Mouse (Mus musculus): Measurements from ENCODE around the gene Fgf3. TPM values are rescaled to one million over a fixed set of nuclear protein-coding genes. Genes with fewer than 3 reads are reported as not detected.
"Not testable (repeated sequence)": the region's sequence is repeated elsewhere in the genome, so short reads cannot be mapped to it uniquely, and the experiment has no call there.

Fgf3 gene
- total RNA-seq, 2 experiments from 2014 or later: not detected

DNA sequence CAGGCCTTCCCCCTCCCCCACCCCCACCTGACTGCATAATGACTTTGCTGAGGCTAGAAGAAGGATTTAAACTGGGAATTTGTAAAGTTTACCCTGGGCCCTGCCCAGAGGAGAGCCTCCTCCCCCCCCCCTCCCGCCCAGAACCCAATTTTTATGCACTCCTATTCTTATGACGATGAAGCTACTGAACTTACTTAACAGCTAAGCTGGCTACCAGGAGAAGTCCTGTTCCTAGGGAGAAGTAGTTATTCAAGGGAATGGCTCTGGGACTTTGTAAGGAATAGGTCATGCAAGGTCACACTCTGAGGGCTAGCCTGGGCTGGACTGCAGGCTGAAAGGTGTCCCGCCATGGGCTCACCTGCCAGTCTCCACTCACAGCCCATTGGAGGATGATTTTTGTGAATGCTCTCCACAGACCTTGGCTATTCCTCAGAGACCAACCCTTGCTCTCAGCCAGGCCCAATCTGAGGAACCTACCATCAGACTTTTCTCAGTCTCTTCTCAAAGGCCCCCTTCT lies 20.0 kb downstream of the Fgf3 start:
- no peak for DNase-seq (ENCODE audit: low spot score in 2 of 2)

DNA sequence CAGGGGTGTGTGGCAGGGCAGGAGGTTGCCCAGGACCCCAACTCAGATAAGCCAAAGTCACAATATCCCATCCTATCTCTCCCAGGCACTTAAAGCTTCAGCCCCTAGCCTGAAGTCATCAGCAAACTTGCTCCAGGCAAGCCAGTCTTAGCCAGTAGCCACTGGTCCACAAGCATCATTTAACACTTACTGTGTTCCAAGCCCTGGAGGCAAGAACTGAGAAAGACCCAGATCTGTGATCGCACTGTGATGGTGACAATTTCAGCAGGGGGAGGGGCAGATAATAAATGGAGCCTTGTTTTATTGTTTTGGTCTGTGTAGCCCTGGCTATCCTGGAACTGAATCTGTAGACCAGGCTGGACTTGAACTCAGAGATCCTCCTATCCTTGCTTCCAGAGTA lies 20.8 kb downstream of the Fgf3 start:
- no peak for DNase-seq (ENCODE audit: low spot score in 2 of 2)

DNA sequence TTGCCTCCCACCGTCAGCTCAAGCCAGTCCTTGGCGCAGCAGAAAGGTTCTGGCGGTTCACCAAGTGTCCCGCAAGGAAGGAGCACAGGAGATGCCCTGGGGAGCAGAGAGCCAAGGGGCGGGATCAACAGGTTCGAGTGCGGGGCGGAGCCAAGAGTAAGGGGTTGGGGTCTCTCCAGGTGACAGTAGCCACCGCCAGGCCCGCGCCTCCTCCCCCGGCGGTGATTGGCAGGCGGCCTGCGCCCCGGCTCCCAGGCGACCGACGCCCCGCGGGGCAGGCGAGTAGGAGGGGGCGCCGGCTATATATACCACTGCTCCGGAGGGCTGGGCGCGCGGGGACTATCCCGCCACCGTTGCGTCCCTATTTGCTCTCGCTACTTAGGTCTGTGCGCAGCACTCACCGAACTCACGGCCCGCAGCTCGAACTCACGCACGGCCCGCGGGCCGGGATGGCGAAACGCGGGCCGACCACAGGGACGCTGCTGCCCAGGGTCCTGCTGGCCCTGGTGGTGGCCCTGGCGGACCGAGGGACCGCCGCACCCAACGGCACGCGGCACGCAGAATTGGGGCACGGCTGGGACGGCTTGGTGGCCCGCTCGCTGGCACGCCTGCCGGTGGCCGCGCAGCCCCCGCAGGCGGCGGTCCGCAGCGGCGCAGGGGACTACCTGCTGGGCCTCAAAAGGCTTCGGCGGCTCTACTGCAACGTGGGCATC lies 23.3 kb downstream of the Fgf3 start:
- DNase-seq (ENCODE audit: low spot score in 2 of 2): no peak

DNA sequence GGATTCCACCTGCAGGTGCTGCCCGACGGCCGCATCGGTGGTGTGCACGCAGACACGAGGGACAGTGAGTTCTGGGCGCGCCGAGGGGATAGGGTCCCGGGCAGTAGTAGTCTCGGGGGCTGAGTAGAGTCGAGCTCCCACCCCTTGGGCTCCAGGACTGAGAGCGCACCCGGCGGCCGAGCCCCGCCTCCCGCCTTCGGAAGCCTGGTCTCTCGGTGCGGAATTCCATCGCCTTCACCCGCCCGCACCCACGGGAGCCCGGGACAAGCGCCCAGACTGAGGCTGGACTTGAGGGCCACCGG lies 23.8 kb downstream of the Fgf3 start:
- no peak for DNase-seq (ENCODE audit: low spot score in 2 of 2)

DNA sequence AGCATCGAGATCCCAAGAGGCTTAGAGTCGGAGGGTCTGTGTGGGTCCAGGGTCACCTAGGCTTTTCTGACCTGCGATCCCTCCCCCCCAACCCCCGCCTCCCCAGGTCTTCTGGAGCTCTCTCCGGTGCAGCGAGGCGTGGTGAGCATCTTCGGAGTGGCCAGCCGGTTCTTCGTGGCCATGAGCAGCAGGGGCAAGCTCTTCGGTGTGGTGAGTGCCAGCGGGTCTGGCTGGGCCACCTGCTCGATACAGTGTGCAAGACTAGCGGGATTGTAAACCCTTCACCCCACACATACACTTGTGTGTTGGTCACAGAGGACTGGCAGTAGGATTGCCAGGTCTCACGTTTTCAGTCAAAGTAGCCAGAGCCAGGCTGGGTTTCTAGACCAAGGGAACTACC lies 24.2 kb downstream of the Fgf3 start:
- no peak for DNase-seq (ENCODE audit: low spot score in 2 of 2)

DNA sequence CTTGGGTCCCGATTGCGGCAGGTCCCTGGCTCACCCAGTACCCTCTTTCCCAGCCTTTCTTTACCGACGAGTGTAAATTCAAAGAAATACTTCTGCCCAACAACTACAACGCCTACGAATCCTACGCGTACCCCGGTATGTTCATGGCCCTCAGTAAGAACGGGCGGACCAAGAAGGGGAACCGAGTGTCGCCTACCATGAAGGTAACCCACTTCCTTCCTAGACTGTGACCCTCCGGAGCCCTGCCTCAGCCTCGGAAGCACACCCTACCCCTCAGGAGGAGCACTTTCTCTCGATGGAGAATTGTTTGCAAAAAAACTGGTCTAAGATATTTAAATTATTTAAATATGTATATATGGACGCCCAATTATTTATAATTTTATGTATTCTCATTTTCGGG lies 24.8 kb downstream of the Fgf3 start:
- DNase-seq (ENCODE audit: low spot score in 2 of 2): no peak

DNA sequence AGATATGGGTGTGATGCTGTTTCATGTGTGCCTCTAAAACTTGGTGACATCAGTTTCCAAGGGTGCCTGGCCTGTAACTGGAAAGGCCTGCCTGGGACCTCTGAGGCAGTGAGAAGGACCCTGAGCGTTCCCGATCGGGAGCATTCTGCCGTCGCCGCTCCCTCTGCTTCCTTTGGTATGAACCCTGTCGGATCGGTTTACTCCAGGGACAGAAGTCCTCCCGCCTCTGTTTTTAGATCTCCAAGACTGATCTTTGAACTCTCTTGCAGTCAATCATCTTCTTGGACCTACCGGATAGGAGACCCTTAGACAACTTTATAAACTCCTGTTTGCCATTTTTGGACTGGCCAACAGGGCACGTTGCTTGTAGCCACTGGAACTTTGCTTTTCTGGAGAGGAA lies 25.3 kb downstream of the Fgf3 start:
- DNase-seq (ENCODE audit: low spot score in 2 of 2): no peak

DNA sequence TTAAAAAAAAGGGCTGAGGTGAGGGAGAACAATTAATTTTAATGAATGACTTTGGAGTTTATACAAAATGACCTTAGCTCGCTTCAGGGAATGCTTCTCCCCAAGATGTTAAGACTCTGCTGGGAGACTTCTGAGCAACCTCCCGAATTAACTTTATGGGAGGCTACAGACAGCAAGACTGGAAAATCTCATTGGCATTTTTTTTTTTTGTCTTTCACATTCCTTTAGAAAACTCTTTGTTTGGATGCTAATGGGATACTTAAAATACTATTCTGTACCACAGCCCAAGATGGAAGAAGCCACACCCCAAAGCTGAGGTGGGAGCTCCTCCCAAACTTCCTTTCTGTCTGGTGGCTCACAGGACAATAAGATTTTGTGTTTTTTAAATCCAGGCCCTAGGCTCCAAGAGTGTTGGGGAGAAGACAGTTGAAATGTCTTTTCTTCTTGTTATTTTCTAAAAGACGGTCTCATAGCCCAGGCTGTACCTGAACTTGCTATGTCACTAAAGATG lies 26.3 kb downstream of the Fgf3 start:
- DNase-seq (ENCODE audit: low spot score in 2 of 2): no peak

DNA sequence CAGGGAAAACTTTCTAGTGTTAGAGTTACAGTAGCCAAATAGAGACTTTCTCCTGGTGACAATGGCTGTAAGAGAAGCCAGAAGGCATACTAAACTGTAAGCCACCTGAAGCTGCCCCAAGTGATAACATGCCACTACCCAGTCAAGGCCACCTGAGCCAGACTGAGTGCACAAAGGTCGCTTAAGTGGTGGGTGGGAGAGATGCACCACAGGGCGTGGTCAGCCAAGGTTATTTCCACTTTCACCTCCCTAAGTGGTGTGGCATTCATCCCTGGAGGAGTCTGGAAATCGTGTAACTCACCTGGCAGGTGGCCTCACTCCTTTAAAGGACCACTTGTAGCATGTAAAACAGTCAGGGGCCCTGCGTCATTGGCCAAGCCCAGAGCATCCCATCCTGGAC lies 29.3 kb downstream of the Fgf3 start:
- no peak for DNase-seq (ENCODE audit: low spot score in 2 of 2)

DNA sequence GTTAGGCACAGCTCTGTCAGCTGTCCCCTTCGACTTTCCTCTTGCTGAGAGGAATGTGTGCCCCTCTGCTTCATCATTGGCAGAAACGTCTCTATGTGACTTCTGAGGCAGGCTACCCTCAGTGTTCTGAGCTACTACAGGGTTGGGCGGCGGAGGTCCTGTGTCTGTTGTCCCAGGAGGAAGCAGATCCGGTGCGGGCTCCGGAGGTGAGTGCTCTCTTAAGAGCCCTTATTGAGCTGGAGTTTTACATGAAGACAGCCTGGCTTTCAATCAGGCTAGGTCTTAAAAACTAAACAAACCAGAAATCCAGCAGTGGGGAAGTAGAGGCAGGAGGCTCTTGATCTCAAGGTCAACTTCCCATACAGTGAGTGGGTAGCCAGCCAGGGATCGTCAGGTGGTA lies 29.7 kb downstream of the Fgf3 start:
- no peak for DNase-seq (ENCODE audit: low spot score in 2 of 2)

DNA sequence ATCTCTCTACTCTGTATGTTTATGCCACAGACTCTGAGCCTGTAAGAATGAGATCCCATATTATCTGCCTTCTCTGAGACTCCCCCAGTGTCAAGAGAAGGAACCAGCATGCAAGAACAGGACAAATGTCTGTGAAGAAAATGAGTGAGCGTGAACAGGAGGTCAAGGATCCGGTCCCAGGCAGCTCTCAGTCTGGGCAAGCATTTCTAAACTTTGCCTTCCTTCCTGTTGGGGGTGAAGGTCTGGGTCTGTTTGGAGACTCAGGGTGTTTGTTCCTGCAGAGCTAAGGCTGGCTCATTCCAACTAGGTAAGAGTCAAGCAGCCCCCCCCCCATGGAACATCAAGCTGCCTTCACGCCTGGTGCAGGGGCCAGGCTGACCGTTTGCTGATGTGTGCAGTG lies 34.5 kb downstream of the Fgf3 start:
- DNase-seq (ENCODE audit: low spot score in 2 of 2): no peak

DNA sequence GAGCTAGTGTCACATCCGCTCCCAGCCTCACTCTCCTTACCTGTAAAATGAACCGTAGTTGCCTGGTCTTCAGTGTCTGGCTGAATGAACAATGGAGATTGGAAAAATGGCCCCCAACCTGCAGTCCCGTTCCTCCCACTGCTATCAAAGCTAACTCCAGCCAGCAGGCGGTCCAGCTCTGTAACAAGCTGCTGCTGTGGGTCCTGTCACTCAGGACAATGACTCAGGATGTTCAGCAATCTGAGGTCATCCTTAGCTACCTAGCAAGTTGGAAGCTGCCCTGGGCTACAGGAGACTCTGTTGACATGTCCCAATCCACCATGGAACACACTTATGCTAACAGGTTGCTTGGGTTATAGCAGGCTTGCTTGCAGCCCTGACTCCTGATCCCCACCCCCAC lies 35.3 kb downstream of the Fgf3 start:
- no peak for DNase-seq (ENCODE audit: low spot score in 2 of 2)

DNA sequence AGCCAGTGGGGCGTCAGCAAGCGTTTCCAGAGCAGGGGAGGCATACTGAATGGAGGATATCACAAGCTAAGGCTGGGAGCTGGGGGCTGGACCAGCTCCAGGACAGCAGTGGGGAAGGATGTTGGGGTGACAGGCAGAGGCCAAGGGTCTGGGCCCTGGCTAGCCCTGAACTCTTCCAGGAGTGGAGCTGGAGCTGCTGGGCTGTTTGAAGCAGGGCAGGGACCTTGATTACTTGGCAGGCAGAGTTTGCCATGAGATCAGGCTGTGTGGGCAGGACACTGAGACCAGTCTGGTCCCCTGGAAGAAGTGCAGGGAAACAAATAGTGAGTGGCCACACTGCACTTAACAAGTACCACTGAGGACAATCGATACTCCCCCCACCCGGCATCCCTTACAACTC lies 36.3 kb downstream of the Fgf3 start:
- no peak for DNase-seq (ENCODE audit: low spot score in 2 of 2)

DNA sequence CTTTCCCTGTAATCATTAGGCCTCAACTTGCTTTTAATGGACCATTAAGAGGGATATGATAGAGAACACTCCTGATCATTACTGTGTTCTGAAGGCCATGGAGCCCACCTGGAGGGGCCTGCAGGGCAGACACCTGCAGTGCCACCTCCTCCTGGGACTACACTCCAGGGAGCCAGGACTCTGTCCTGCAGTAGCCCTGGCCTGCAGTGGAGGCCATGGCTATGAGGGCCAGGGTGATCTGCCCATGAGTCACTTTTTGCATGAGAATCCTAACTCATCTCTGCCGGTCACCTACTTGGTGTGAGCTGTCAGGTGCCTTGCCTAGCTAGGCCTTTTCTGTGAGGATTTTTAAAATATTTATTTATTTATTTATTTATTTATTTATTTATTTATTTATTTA lies 40.5 kb downstream of the Fgf3 start:
- DNase-seq (ENCODE audit: low spot score in 2 of 2): no peak

DNA sequence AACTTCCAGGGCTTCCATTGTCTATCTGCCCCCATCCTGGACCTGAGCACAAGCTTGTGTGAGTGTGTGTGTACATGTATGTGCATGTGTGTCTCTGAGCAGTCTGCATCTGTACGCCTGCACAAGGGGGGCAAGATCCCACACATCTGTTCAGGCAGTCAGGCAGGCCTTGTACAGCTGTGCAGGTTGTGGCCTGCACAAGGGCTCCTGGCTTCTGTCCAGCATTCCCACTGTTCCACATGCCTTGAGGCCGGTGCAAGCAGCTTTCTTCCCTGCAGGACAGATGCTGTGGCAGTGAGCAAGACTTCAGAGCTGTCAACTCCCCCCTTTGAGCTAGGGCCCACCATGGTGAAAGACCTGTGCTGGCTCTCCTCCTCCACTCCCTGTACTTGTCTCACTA lies 45.2 kb downstream of the Fgf3 start:
- no peak for DNase-seq (ENCODE audit: low spot score in 2 of 2)

DNA sequence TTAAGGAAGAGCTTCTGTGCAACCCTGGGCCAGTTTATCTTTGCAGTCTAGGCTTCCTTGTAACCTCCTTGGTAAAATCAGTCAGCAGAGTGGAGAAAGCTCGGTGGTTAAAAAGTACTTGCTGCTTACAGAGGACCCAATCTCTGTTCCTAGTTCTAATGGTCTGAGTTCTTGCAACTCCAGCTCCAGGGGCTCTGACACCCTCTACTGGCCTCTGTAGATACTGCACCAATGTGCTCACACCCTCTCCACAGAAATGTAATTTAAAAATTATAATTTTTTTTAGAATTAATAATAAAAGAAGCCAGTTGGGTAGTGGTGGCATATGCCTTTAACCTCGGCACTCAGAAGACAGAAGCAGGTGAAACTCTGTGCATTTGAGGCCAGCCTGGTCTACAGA lies 49.8 kb downstream of the Fgf3 start:
- DNase-seq (ENCODE audit: low spot score in 2 of 2): no peak

DNA sequence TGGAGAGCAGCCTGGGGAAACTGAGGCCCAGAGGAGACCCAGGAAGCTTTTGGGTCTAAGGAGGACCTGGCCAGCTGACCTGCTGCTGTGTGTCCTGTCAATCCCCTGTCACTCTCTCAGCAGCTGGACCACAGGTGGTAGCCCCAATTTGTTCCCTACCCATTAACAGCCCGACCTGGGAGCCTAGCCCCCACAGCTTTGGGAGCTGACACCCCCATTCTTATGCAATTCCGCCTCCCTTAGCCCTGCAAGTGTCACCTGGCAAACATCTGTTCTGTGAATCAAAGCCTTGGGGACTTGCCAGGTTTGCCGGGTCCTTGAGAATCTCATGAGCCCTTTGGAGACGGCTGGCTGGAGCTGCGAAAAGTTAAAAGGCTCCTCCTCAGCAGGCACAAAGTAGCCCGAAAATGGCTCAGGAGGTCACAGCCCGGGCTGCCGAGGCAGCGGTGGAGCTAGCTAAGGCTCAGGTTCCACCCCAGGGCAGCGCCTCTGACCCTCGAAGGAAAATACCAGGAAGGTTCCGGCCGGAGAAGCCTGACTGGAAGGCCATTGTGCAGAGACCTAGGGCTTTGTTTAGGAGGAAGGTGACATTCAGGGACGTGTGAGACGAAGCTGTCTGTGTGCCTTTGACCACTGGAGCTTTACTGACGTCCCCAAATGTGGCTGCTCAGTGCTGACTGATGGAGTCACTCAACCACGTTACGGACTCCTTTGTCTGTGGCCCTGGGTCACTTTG lies 50.8 kb downstream of the Fgf3 start:
- DNase-seq (ENCODE audit: low spot score in 2 of 2): no peak

DNA sequence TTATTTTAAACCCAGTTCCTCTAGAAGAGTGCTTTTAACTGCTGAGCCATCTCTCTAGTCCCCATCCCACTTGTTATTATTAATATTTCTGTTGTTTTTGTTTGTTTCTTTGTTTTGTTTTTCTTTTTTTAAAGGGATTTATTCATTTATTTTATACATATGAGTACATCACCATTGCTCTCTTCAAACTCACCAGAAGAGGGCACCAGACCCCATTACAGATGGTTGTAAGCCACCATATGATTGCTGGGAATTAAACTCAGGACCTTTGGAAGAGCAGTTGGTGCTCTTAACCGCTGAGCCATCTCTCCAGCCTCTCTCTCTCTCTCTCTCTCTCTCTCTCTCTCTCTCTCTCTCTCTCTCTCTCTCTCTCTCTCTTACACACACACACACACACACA lies 52.8 kb downstream of the Fgf3 start:
- not testable (repeated sequence) for DNase-seq (ENCODE audit: low spot score in 2 of 2)

DNA sequence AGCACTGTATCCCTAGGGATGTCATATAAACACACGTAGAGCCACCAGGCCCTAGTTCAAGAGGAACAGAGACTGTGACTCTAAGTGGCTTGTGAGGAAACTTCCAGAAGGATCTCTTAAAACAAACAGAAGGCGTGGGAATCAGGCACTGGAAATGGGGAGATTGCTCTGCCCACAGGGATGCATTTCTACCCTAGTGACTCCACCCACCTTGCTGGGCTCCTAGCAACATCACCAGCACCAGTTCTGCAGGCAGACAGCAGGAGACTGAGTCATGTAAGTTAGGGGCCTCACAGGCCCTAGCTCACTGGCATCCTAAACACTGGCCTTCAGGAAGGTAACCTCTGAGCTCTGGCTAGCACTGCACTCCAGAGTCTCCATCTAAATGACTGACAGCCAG lies 54.0 kb downstream of the Fgf3 start:
- no peak for DNase-seq (ENCODE audit: low spot score in 2 of 2)

DNA sequence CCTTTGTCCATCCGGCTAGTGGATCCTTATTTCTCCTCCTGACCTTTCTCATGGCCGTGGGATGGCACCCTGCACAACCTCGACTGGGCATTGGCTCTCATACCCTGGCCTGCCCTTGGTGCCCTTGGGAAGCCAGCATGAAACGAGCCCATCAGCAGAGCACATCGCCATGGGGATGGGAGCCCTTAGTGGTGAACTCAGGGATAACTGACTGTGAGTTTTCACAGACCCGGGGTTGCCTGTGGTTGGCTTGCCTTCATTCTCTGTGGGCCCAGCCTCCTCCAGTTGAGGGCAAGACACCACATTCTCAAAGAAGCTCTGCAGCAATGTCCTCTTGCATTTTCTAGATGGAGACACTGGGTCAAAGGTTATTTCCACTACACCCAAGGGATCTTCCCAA lies 54.4 kb downstream of the Fgf3 start:
- DNase-seq (ENCODE audit: low spot score in 2 of 2): no peak
